Mouse (Mus musculus) cerebellum, adult 2 months (tissue): Measurements from ENCODE around the gene Oxa1l. TPM values are rescaled to one million over a fixed set of nuclear protein-coding genes. Genes with fewer than 3 reads are reported as not detected.

Source experiments
- DNase-seq, 2 experiments: peaks; one replicate each; pipeline ENCODE4 v3.0.0; 2021
- H3K27ac ChIP-seq: fragments of 200-500 bp; 2 replicates; pipeline ENCODE4 v1.5.1; 2012; ENCODE audit warnings: low read length, control low read depth, inconsistent platforms; ENCODE audit not compliant: insufficient read depth
- H3K27me3 ChIP-seq: fragments of 200-500 bp; 2 replicates; pipeline ENCODE4 v1.6.1; 2012; ENCODE audit warnings: inconsistent platforms, mild to moderate bottlenecking, low read length, moderate library complexity; ENCODE audit not compliant: control insufficient read depth, insufficient read depth
- H3K4me1 ChIP-seq: fragments of 200-500 bp; 2 replicates; pipeline ENCODE4 v1.6.1; 2011; ENCODE audit warnings: low read length; ENCODE audit not compliant: control insufficient read depth, insufficient read depth
- H3K4me3 ChIP-seq: fragments of 200-500 bp; replicated peaks from 2 replicates; pipeline ENCODE3; 2011; ENCODE audit warnings: mild to moderate bottlenecking, low read depth, low read length, control low read depth; ENCODE audit not compliant: insufficient read depth
- CTCF ChIP-seq: fragments of 200-500 bp; IDR thresholded peaks from 2 replicates; pipeline ENCODE4 v1.5.1; 2011; ENCODE audit warnings: low read depth, mild to moderate bottlenecking, control low read depth, low read length, moderate library complexity, borderline replicate concordance; ENCODE audit not compliant: insufficient read depth
- POLR2A ChIP-seq: fragments of 200-500 bp; IDR thresholded peaks from 2 replicates; pipeline ENCODE4 v1.6.1; 2011; ENCODE audit warnings: low read length, control low read depth, borderline replicate concordance; ENCODE audit not compliant: insufficient read depth
- WGBS: fragments of 180-500 bp; shearing (Covaris S2); methylation state at CpG from one replicate; pipeline ENCODE4 v1.1.7; 2018; 5-methylcytosine and 5-hydroxymethylcytosine counted together
- polyA plus RNA-seq: library from polyadenylated mRNA; depleted of rRNA; stranded (reverse); fragments of >200 nt; gene quantifications from 2 replicates; pipeline ENCODE4 v1.2.3, GENCODE M21; 2012

Gene Oxa1l
- polyA plus RNA-seq, 1 experiment = 87.4 TPM

DNA sequence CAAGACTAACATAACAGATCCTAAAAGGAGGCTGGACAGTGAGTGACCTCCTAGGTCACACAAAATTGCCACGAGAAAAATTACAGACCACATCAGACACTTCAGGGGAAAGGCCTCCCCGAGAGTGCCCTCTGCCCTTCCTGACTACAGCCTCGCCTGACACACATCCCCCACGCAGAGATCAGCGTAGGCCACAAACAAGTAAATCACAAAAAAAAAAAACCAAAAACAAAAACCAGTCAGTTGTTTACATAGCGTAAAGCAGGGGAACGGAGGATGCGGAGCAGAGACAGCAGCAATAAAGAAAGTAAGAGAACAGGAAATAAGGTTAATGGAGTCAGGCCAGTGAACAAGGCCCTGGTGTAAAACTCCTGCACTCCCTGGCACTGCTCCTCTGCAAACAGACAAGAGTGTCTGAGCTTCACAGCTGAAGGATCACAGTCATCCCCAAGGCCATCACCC lies 38.3 kb downstream of the Oxa1l start:
- Histone ChIP-seq H3K4me1 (no peaks in the 10 kb centered on the region), H3K4me3 (no peak overlapping the region), H3K27ac (no peak overlapping the region), H3K27me3 (no peaks in the 10 kb centered on the region)
- TF ChIP-seq CTCF (no peak), POLR2A (no peak)
- WGBS = 66% methylated on average over 8 of the region's 8 CpGs
- no peak for DNase-seq

DNA sequence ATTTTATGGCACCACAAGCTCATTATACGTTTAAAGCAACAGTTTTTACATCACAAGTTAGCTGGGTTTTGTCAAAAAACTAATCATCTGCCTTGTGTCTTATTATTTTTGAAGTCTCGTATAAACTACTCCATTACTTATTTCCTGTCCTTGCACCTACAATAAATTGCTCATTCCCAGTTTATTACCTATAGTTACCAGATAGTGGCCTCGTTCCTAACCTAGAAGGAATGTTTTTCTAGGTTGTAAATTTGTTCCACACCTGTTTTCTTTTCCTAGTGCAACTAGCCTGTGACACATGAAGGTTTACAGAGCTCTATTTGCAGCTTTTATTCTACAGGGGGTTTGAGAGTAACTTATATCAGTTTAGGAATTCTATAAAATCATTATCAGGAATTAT lies 41.1 kb downstream of the Oxa1l start:
- 80% methylated on average over 3 of the region's 3 CpGs for WGBS

DNA sequence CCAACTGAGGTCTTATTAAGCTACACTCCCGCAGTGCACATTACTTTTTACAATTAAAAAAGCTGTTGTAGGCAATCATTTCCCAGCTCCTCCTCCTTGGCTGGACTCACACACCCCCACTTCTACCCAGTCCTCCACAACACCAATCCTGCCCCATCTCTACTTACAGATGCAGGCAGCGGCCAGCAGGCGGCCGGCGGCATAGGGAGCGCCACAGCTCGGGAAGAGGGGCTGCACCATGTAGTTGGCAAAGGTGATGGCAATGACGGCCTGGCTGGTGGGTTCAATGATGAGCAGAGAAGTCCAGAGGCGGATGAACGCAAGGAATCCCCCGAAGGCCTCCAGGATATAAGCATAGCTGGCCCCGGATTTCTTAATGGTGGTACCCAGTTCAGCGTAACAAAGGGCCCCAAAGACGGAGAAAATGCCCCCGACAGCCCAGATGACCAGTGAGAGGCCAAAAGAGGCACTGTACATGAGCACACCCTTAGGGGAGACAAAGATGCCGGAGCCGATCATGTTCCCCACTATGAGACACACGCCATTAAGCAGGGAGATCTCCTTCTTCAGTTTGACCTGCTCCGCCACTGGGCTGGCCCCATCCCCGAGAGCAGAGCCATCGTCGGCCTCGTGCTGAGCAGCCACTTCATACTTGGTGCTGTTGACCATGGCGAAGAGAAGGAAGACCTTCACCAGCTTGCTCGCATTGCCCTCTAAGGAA lies 47.9 kb downstream of the Oxa1l start:
- Histone ChIP-seq H3K27me3 (no peaks in the 10 kb centered on the region), H3K4me3 (no peak overlapping the region), H3K4me1 (no peaks in the 10 kb centered on the region), H3K27ac (no peak overlapping the region)
- DNase-seq = no peak
- 80% methylated on average over 25 of the region's 25 CpGs for WGBS
- no peak for TF ChIP-seq CTCF
- TF ChIP-seq POLR2A = no peak

More for the DNA sequence above, 41.1 kb downstream of the Oxa1l start:
- Histone ChIP-seq H3K27me3 (no peaks in the 10 kb centered on the region), H3K4me1 (no peaks in the 10 kb centered on the region), H3K27ac (no peak overlapping the region), H3K4me3 (no peak overlapping the region)
- no peak for DNase-seq
- TF ChIP-seq CTCF (no peak), POLR2A (no peak)

DNA sequence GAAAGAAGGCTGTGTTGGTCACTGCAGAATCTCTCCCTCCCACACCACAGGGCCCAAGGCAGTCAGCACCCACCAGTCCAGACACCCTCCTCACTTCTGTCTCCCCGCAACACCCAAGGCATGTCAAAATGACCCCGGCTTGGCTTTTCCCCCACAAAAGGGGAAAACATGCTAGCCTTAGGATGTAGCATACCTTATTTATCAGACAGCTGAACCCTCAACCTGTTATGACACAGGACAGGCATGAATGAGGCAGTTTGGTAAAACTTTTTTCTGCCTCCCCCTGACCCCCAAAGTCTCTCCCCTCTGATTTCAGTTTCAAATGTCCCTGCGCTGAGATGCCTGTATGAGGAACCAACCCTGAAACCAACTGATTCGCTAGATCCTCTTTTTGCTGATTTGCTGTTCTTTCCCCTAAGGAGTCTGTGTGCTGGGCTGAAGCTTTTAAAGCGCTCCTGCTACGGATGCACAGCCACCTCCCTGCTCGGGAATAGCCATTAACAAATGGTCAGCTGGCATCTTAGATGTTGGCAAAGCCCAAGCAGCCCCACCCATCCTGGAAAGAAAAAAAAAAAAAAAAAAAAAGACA lies 48.5 kb downstream of the Oxa1l start:
- H3K4me1 ChIP-seq = no peaks in the 10 kb centered on the region
- H3K27me3 ChIP-seq = no peaks in the 10 kb centered on the region
- 69% methylated on average over 7 of the region's 7 CpGs for WGBS
- H3K27ac ChIP-seq = no peak overlapping the region
- no peak for DNase-seq
- TF ChIP-seq POLR2A (no peak), CTCF (no peak)
- no peak overlapping the region for H3K4me3 ChIP-seq

DNA sequence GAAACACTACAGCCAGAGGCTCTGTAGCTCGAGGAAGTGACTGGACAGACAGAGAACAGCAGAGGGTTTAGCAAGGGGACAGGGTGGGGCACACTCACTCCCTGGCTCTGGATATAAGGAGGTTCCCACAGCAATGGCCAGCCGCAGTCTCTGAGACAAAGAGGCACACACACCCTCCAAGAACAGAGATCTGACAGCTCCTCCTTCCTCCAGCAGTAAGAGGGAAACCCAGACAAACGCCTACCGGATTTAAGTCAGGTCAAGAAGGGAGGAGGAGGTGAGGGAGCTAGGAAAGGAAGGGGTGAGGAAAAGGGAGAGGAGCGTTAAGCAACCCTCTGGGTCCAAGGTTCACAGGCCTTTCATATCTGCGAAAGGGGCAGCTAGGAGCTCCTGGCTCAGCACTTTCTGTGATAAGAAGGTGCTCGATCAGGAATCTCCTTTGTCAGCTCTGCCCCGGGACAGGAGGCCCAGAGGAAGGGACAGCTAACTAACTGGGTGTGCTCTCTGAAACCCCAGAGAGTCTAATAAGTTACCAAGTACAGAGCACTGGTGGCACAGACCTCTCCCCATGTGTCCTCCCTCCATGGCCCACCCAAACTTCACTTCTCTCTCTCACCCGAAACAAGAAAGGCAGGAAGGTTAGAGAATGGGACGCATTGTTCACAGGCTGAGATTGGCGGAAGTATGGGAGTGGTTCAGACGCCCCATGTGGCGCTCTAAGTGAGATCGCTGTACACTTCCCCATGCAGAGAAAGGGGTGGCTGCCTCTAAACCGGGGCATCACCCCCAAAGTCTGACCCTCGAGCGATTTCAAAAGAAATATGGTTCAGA lies 49.6 kb downstream of the Oxa1l start:
- WGBS = 55% methylated on average over 17 of the region's 17 CpGs
- TF ChIP-seq POLR2A (no peak), CTCF (no peak)
- Histone ChIP-seq H3K4me1 (no peaks in the 10 kb centered on the region), H3K4me3 (no peak overlapping the region), H3K27ac (no peak overlapping the region), H3K27me3 (no peaks in the 10 kb centered on the region)
- no peak for DNase-seq

DNA sequence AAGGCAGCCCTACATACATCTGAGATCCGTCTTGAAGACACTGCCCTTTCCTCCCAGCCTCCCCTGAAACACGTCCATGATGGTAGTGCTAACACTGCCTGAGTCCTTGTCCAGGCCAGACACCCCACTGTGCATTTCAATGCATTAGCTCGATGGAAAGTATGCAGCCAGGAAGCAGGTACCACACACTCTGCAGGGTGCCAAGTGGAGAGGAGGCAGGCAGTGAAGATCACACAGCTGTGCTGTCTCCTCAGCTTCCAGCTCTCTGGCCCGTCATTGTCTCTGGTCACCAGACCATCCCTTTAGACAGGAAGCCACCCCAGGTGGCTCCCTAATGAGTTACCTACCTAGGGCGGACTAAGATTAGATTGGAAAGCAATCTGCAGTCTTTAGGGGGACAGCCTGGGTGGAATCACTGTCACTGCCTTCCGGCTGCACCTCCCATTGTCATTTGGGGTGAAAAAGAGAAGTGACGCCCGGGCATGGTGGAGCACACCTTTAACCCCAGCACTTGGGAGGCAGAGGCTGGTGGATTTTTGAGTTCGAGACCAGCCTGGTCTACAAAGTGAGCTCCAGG lies 51.5 kb downstream of the Oxa1l start:
- Histone ChIP-seq H3K4me1 (no peaks in the 10 kb centered on the region), H3K27ac (no peak overlapping the region), H3K4me3 (no peak overlapping the region), H3K27me3 (no peaks in the 10 kb centered on the region)
- 44% methylated on average over 9 of the region's 9 CpGs for WGBS
- TF ChIP-seq POLR2A (no peak), CTCF (no peak)
- no peak for DNase-seq

DNA sequence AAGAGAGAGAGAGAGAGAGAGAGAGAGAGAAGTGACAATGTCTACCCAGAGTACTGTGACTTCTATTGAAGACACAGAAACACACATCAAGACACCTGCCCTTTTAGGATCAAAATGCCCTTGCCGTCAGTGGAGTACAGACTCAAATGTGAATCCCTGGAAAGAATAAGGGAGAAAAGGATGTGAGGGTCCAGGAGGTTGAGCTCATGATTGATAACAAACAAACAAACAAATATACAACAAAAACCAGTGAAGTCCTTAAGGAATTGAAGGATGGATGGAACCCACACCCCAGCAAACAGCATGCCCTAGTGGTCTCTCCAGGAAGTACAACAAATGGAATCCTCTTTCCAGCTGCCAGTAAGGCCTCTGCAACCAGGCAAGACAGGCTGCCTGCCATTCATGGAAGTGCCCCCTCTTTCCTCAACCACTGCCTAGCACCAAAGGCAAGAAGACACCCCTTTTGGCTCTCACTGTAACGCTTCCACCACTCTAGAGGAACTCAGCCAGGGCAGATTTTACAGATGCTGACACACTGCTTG lies 52.1 kb downstream of the Oxa1l start:
- whole genome bisulfite sequencing = 59% methylated on average over 2 of the region's 2 CpGs
- DNase-seq = peak in 1 of 2 experiments; percentile 24
- Histone ChIP-seq H3K4me1 (no peaks in the 10 kb centered on the region), H3K27me3 (no peaks in the 10 kb centered on the region; the same call in 1 of the 2 replicates), H3K27ac (no peak overlapping the region), H3K4me3 (no peak overlapping the region)
- TF ChIP-seq POLR2A (no peak), CTCF (peak; percentile 71; the same call in 1 of the 2 replicates)
